Mouse (Mus musculus) kidney, adult 2 months (tissue): Measurements from ENCODE around the gene Shpk.

ENCODE experiments used
- CTCF ChIP-seq: fragments of 200-500 bp; conservative IDR thresholded peaks from 2 replicates; pipeline ENCODE4 v1.5.1; 2011; ENCODE audit warnings: low read depth, mild to moderate bottlenecking, control low read depth, low read length, moderate library complexity, mixed read lengths; ENCODE audit not compliant: insufficient read depth, insufficient read length
- POLR2A ChIP-seq: fragments of 200-500 bp; IDR thresholded peaks from one replicate; pipeline ENCODE4 v1.6.1; 2011; ENCODE audit warnings: low read depth, low read length, control low read depth

- no peak for TF ChIP-seq CTCF
- no peak for TF ChIP-seq POLR2A
These were observed 39.1 kb upstream of the Shpk start, which contains the start of gene P2rx5 for GRCm38 (mm10) chr11:73159957-73160810.
